In genomic region chr17:63493274-63493673, GRCm38 (mm10) we compare ENCODE assay signal across 7 mouse cellular contexts. TPM values are rescaled to one million over a fixed set of nuclear protein-coding genes. Genes with fewer than 3 reads are reported as not detected.
A peak's percentile ranks its signal among the peaks of the same experiment; 100 is the strongest.
DNase-seq lines count a peak whose midpoint lies in the region; ATAC-seq and TF ChIP-seq lines count a peak whose summit lies in the region.

No protein-coding gene starts in this region.

- no peak overlapping the region for H3K9ac ChIP-seq in kidney, embryonic 16.5 days (replicated peaks; ENCODE audit: low read length)

- peaks cover 13% of the 10 kb centered on the region for H3K4me1 ChIP-seq in cortical plate, adult 2 months (ENCODE audit: control insufficient read depth, insufficient read depth, low read length)
- H3K4me1 ChIP-seq in kidney, embryonic 16.5 days (ENCODE audit: insufficient read depth, low read length) = peaks cover 57% of the 10 kb centered on the region

- no peak for TF ChIP-seq POLR2A in cortical plate, adult 2 months (IDR thresholded peaks at IDR 0.05; ENCODE audit: extremely low read depth, insufficient read depth, low read length)

- TF ChIP-seq CTCF in cortical plate, adult 2 months (IDR thresholded peaks at IDR 0.05; ENCODE audit: extremely low read depth, insufficient read depth, low read length) = peak; percentile 40; the same call in 1 of the 2 replicates

- intact Hi-C loops in left cerebral cortex, postnatal 4 days (cut with DNase I) = no loop called here

- 0 out of 2 replicates have a peak overlapping the region, but pooled peaks have one; percentile 19 for H3K4me2 ChIP-seq in kidney, embryonic 16.5 days (replicated peaks; ENCODE audit: low read depth, low read length)

- peaks cover 10% of the 10 kb centered on the region; the same call in 1 of the 2 replicates for H3K36me3 ChIP-seq in kidney, embryonic 16.5 days (ENCODE audit: insufficient read depth, low read length)

- 44% methylated on average over 5 of the region's 5 CpGs for WGBS in kidney, embryonic 16.5 days

- H3K4me3 ChIP-seq in cortical plate, adult 2 months (ENCODE audit: insufficient read depth, low read length) = no peak overlapping the region
- no peak overlapping the region for H3K4me3 ChIP-seq in kidney, embryonic 16.5 days (ENCODE audit: low read length)

- H3K9me3 ChIP-seq in kidney, embryonic 16.5 days (ENCODE audit: low read length) = no peaks in the 10 kb centered on the region

- peak; percentile 47 for DNase-seq in left cerebral cortex, postnatal 4 days
- DNase-seq in left cerebral cortex, adult 8-10 months (ENCODE audit: low spot score in 2 of 2) = no peak
- peak; percentile 82 for DNase-seq in adipocyte (ENCODE audit: low spot score)
- peak; percentile 40 for DNase-seq in thymus, postnatal 25 days

- H3K27ac ChIP-seq in cortical plate, adult 2 months (ENCODE audit: insufficient read depth, low read length) = no peak overlapping the region
- peak overlapping the region; percentile 69; the same call in 1 of the 2 replicates for H3K27ac ChIP-seq in kidney, embryonic 16.5 days (ENCODE audit: low read length)

- H3K27me3 ChIP-seq in kidney, embryonic 16.5 days (ENCODE audit: insufficient read depth, low read length) = no peaks in the 10 kb centered on the region

- peak; percentile 58; the same call in 1 of the 2 replicates for ATAC-seq in kidney, embryonic 16.5 days (ENCODE audit: low FRiP score, low TSS enrichment)
- peak; percentile 84 for ATAC-seq in megakaryocyte progenitor cell, adult 5-6 weeks (replicated peaks; ENCODE audit: poor library complexity)

RNA-seq across cellular contexts. Expression of gene Fbxl17, which starts 6.5 kb away (rescaled TPM):
- total RNA-seq in left cerebral cortex, postnatal 4 days (2021) = 10 to 100 TPM; 80.0 to 82.8 TPM
- 10 to 100 TPM; 55.6 to 64.1 (median 60.9) TPM for total RNA-seq in left cerebral cortex, adult 8-10 months (2022)
- 28.9 TPM in 2 replicates for polyA plus RNA-seq in cortical plate, adult 2 months (2012; rRNA removed)
- 4.7 and 5.2 TPM in 2 replicates for polyA plus RNA-seq in kidney, embryonic 16.5 days (2015; fragmentation: Nextera tagmentation; extraction: Ambion mirVana)
- 13.0 and 15.5 TPM in 2 replicates for total RNA-seq in megakaryocyte progenitor cell, adult 5-6 weeks (2015)
- total RNA-seq in megakaryocyte progenitor cell, adult 5-6 weeks (2017) = 4.5 and 5.8 TPM in 2 replicates

Comparison
In these comparisons a context has a peak if more than half of its experiments do, and no peak if none do; other contexts are left out.
1. DNase-seq: peak in left cerebral cortex, postnatal 4 days (single experiment), adipocyte (single experiment) and thymus, postnatal 25 days (single experiment); none in left cerebral cortex, adult 8-10 months (0 of 2).